Mouse (Mus musculus): ENCODE data around the gene Galk2. TPM values are rescaled to one million over a fixed set of nuclear protein-coding genes. Genes with fewer than 3 reads are reported as not detected.

Gene Galk2
- polyA plus RNA-seq, 1 experiment: 20.5 TPM

GRCm38 (mm10) chr2:125838708-125839284 lies 20.1 kb upstream of the Galk2 start:
- Histone ChIP-seq H3K4me3 (ENCODE audit: insufficient read depth, low read length) (no peak overlapping the region), H3K27ac (ENCODE audit: insufficient read depth, low read length) (no peak overlapping the region), H3K4me1 (ENCODE audit: control insufficient read depth, insufficient read depth, low read length) (no peaks in the 10 kb centered on the region)
- TF ChIP-seq POLR2A (IDR thresholded peaks at IDR 0.05; ENCODE audit: extremely low read depth, insufficient read depth, low read length) (no peak), CTCF (IDR thresholded peaks at IDR 0.05; ENCODE audit: extremely low read depth, insufficient read depth, low read length) (no peak)

GRCm38 (mm10) chr2:125851237-125851636 lies 7.7 kb upstream of the Galk2 start:
- H3K27ac ChIP-seq (ENCODE audit: insufficient read depth, low read length): no peak overlapping the region
- H3K4me3 ChIP-seq (ENCODE audit: insufficient read depth, low read length): no peak overlapping the region
- no peak for TF ChIP-seq POLR2A (IDR thresholded peaks at IDR 0.05; ENCODE audit: extremely low read depth, insufficient read depth, low read length)
- TF ChIP-seq CTCF (IDR thresholded peaks at IDR 0.05; ENCODE audit: extremely low read depth, insufficient read depth, low read length): no peak
- no peaks in the 10 kb centered on the region; the same call in 1 of the 2 replicates for H3K4me1 ChIP-seq (ENCODE audit: control insufficient read depth, insufficient read depth, low read length)

GRCm38 (mm10) chr2:125857707-125858106 lies 1.2 kb upstream of the Galk2 start:
- no peak overlapping the region for H3K27ac ChIP-seq (ENCODE audit: insufficient read depth, low read length)
- peak overlapping the region; percentile 80; the same call in 1 of the 2 replicates for H3K4me3 ChIP-seq (ENCODE audit: insufficient read depth, low read length)
- no peaks in the 10 kb centered on the region; the same call in 1 of the 2 replicates for H3K4me1 ChIP-seq (ENCODE audit: control insufficient read depth, insufficient read depth, low read length)
- TF ChIP-seq CTCF (IDR thresholded peaks at IDR 0.05; ENCODE audit: extremely low read depth, insufficient read depth, low read length) (no peak), POLR2A (IDR thresholded peaks at IDR 0.05; ENCODE audit: extremely low read depth, insufficient read depth, low read length) (no peak)

GRCm38 (mm10) chr2:125863799-125864198 lies 4.9 kb downstream of the Galk2 start:
- Histone ChIP-seq H3K27ac (ENCODE audit: insufficient read depth, low read length) (no peak overlapping the region), H3K4me1 (ENCODE audit: control insufficient read depth, insufficient read depth, low read length) (peaks cover 1% of the 10 kb centered on the region; the same call in 1 of the 2 replicates), H3K4me3 (ENCODE audit: insufficient read depth, low read length) (no peak overlapping the region)
- TF ChIP-seq CTCF (IDR thresholded peaks at IDR 0.05; ENCODE audit: extremely low read depth, insufficient read depth, low read length) (no peak), POLR2A (IDR thresholded peaks at IDR 0.05; ENCODE audit: extremely low read depth, insufficient read depth, low read length) (no peak)

GRCm38 (mm10) chr2:125864551-125864950 lies 5.6 kb downstream of the Galk2 start:
- Histone ChIP-seq H3K27ac (ENCODE audit: insufficient read depth, low read length) (no peak overlapping the region), H3K4me1 (ENCODE audit: control insufficient read depth, insufficient read depth, low read length) (peaks cover 1% of the 10 kb centered on the region; the same call in 1 of the 2 replicates), H3K4me3 (ENCODE audit: insufficient read depth, low read length) (no peak overlapping the region)
- TF ChIP-seq POLR2A (IDR thresholded peaks at IDR 0.05; ENCODE audit: extremely low read depth, insufficient read depth, low read length) (no peak), CTCF (IDR thresholded peaks at IDR 0.05; ENCODE audit: extremely low read depth, insufficient read depth, low read length) (no peak)

- peaks cover 1% of the 10 kb centered on the region; the same call in 1 of the 2 replicates for H3K4me1 ChIP-seq (ENCODE audit: control insufficient read depth, insufficient read depth, low read length)
- H3K27ac ChIP-seq (ENCODE audit: insufficient read depth, low read length): no peak overlapping the region
- TF ChIP-seq POLR2A (IDR thresholded peaks at IDR 0.05; ENCODE audit: extremely low read depth, insufficient read depth, low read length) (no peak), CTCF (IDR thresholded peaks at IDR 0.05; ENCODE audit: extremely low read depth, insufficient read depth, low read length) (no peak)
- H3K4me3 ChIP-seq (ENCODE audit: insufficient read depth, low read length): peak overlapping the region; percentile 61; the same call in 1 of the 2 replicates
Observed at GRCm38 (mm10) chr2:125865585-125865984, 6.7 kb downstream of the Galk2 start.

GRCm38 (mm10) chr2:125866058-125866740 lies 7.3 kb downstream of the Galk2 start:
- H3K27ac ChIP-seq (ENCODE audit: insufficient read depth, low read length): no peak overlapping the region
- TF ChIP-seq POLR2A (IDR thresholded peaks at IDR 0.05; ENCODE audit: extremely low read depth, insufficient read depth, low read length): 0 out of 2 replicates have a peak, but pooled peaks have one; percentile 10
- TF ChIP-seq CTCF (IDR thresholded peaks at IDR 0.05; ENCODE audit: extremely low read depth, insufficient read depth, low read length): no peak
- peaks cover 1% of the 10 kb centered on the region; the same call in 1 of the 2 replicates for H3K4me1 ChIP-seq (ENCODE audit: control insufficient read depth, insufficient read depth, low read length)
- peak overlapping the region; percentile 61 for H3K4me3 ChIP-seq (ENCODE audit: insufficient read depth, low read length)

GRCm38 (mm10) chr2:125868301-125868700 lies 9.4 kb downstream of the Galk2 start:
- Histone ChIP-seq H3K4me3 (ENCODE audit: insufficient read depth, low read length) (no peak overlapping the region), H3K27ac (ENCODE audit: insufficient read depth, low read length) (no peak overlapping the region), H3K4me1 (ENCODE audit: control insufficient read depth, insufficient read depth, low read length) (peaks cover 1% of the 10 kb centered on the region; the same call in 1 of the 2 replicates)
- TF ChIP-seq POLR2A (IDR thresholded peaks at IDR 0.05; ENCODE audit: extremely low read depth, insufficient read depth, low read length) (no peak), CTCF (IDR thresholded peaks at IDR 0.05; ENCODE audit: extremely low read depth, insufficient read depth, low read length) (no peak)

- no peak overlapping the region for H3K4me3 ChIP-seq (ENCODE audit: insufficient read depth, low read length)
- TF ChIP-seq POLR2A (IDR thresholded peaks at IDR 0.05; ENCODE audit: extremely low read depth, insufficient read depth, low read length): no peak
- no peak for TF ChIP-seq CTCF (IDR thresholded peaks at IDR 0.05; ENCODE audit: extremely low read depth, insufficient read depth, low read length)
- H3K4me1 ChIP-seq (ENCODE audit: control insufficient read depth, insufficient read depth, low read length): peaks cover 1% of the 10 kb centered on the region; the same call in 1 of the 2 replicates
- no peak overlapping the region for H3K27ac ChIP-seq (ENCODE audit: insufficient read depth, low read length)
Observed at GRCm38 (mm10) chr2:125870159-125870558, 11.2 kb downstream of the Galk2 start.

Data from cortical plate, adult 2 months (tissue).